Mouse (Mus musculus): ENCODE results near the gene Zcchc2. TPM values are rescaled to one million over a fixed set of nuclear protein-coding genes. Genes with fewer than 3 reads are reported as not detected.

Zcchc2 gene
- polyA plus RNA-seq, 1 experiment, result 5.9 TPM

- H3K27me3 ChIP-seq (ENCODE audit: control insufficient read depth, insufficient read depth, insufficient read length), result no peaks in the 10 kb centered on the region
- no peaks in the 10 kb centered on the region for H3K79me3 ChIP-seq (ENCODE audit: low read depth)
- TF ChIP-seq MAX (IDR thresholded peaks at IDR 0.05) (no peak), MYOD1 (IDR thresholded peaks at IDR 0.05; ENCODE audit: control insufficient read depth, insufficient read length, low read depth) (no peak), USF1 (IDR thresholded peaks at IDR 0.05; ENCODE audit: low read depth) (no peak), CTCF (IDR thresholded peaks at IDR 0.05; ENCODE audit: control insufficient read depth, insufficient read depth, insufficient read length) (no peak), MYOG (IDR thresholded peaks at IDR 0.05; ENCODE audit: control insufficient read depth, extremely low read depth, insufficient read length) (no peak), CEBPB (IDR thresholded peaks at IDR 0.05; ENCODE audit: low read depth) (no peak), FOSL1 (IDR thresholded peaks at IDR 0.05; ENCODE audit: insufficient read depth, low read length, poor library complexity, severe bottlenecking) (no peak)
- H3K4me3 ChIP-seq (ENCODE audit: insufficient read depth, poor library complexity, severe bottlenecking), result no peak overlapping the region
- H3K79me2 ChIP-seq (ENCODE audit: control insufficient read depth, insufficient read depth), result no peaks in the 10 kb centered on the region
- H3K36me3 ChIP-seq (ENCODE audit: control insufficient read depth, insufficient read depth), result peaks cover 10% of the 10 kb centered on the region
- H3ac ChIP-seq (ENCODE audit: control insufficient read depth, insufficient read length, low read depth), result no peak overlapping the region
Measured at GRCm38 (mm10) chr1:106040271-106040670, 50.1 kb downstream of the Zcchc2 start.

- H3K79me2 ChIP-seq (ENCODE audit: control insufficient read depth, insufficient read depth), result no peaks in the 10 kb centered on the region
- no peaks in the 10 kb centered on the region for H3K36me3 ChIP-seq (ENCODE audit: control insufficient read depth, insufficient read depth)
- H3K79me3 ChIP-seq (ENCODE audit: low read depth), result no peaks in the 10 kb centered on the region
- no peak overlapping the region for H3K4me3 ChIP-seq (ENCODE audit: insufficient read depth, poor library complexity, severe bottlenecking)
- no peak overlapping the region for H3ac ChIP-seq (ENCODE audit: control insufficient read depth, insufficient read length, low read depth)
- TF ChIP-seq MYOD1 (IDR thresholded peaks at IDR 0.05; ENCODE audit: control insufficient read depth, insufficient read length, low read depth) (no peak), CEBPB (IDR thresholded peaks at IDR 0.05; ENCODE audit: low read depth) (no peak), MYOG (IDR thresholded peaks at IDR 0.05; ENCODE audit: control insufficient read depth, extremely low read depth, insufficient read length) (no peak), MAX (IDR thresholded peaks at IDR 0.05) (no peak), USF1 (IDR thresholded peaks at IDR 0.05; ENCODE audit: low read depth) (no peak), CTCF (IDR thresholded peaks at IDR 0.05; ENCODE audit: control insufficient read depth, insufficient read depth, insufficient read length) (no peak), FOSL1 (IDR thresholded peaks at IDR 0.05; ENCODE audit: insufficient read depth, low read length, poor library complexity, severe bottlenecking) (no peak)
- no peaks in the 10 kb centered on the region for H3K27me3 ChIP-seq (ENCODE audit: control insufficient read depth, insufficient read depth, insufficient read length)
Measured at GRCm38 (mm10) chr1:106042221-106042620, 52.0 kb downstream of the Zcchc2 start.

GRCm38 (mm10) chr1:106043053-106043820 lies 53.0 kb downstream of the Zcchc2 start:
- H3K79me3 ChIP-seq (ENCODE audit: low read depth), result no peaks in the 10 kb centered on the region
- H3K79me2 ChIP-seq (ENCODE audit: control insufficient read depth, insufficient read depth), result no peaks in the 10 kb centered on the region
- no peak overlapping the region for H3ac ChIP-seq (ENCODE audit: control insufficient read depth, insufficient read length, low read depth)
- no peaks in the 10 kb centered on the region for H3K36me3 ChIP-seq (ENCODE audit: control insufficient read depth, insufficient read depth)
- no peak overlapping the region for H3K4me3 ChIP-seq (ENCODE audit: insufficient read depth, poor library complexity, severe bottlenecking)
- no peaks in the 10 kb centered on the region for H3K27me3 ChIP-seq (ENCODE audit: control insufficient read depth, insufficient read depth, insufficient read length)
- TF ChIP-seq MYOG (IDR thresholded peaks at IDR 0.05; ENCODE audit: control insufficient read depth, extremely low read depth, insufficient read length), result no peak
- TF ChIP-seq USF1 (IDR thresholded peaks at IDR 0.05; ENCODE audit: low read depth), result no peak
- no peak for TF ChIP-seq CTCF (IDR thresholded peaks at IDR 0.05; ENCODE audit: control insufficient read depth, insufficient read depth, insufficient read length)
- no peak for TF ChIP-seq MYOD1 (IDR thresholded peaks at IDR 0.05; ENCODE audit: control insufficient read depth, insufficient read length, low read depth)
- TF ChIP-seq FOSL1 (IDR thresholded peaks at IDR 0.05; ENCODE audit: insufficient read depth, low read length, poor library complexity, severe bottlenecking), result no peak
- no peak for TF ChIP-seq MAX (IDR thresholded peaks at IDR 0.05)
- TF ChIP-seq CEBPB (IDR thresholded peaks at IDR 0.05; ENCODE audit: low read depth), result no peak

- H3ac ChIP-seq (ENCODE audit: control insufficient read depth, insufficient read length, low read depth), result no peak overlapping the region
- no peak for TF ChIP-seq FOSL1 (IDR thresholded peaks at IDR 0.05; ENCODE audit: insufficient read depth, low read length, poor library complexity, severe bottlenecking)
- no peak for TF ChIP-seq MYOD1 (IDR thresholded peaks at IDR 0.05; ENCODE audit: control insufficient read depth, insufficient read length, low read depth)
- no peak for TF ChIP-seq CEBPB (IDR thresholded peaks at IDR 0.05; ENCODE audit: low read depth)
- no peak for TF ChIP-seq USF1 (IDR thresholded peaks at IDR 0.05; ENCODE audit: low read depth)
- no peak for TF ChIP-seq MYOG (IDR thresholded peaks at IDR 0.05; ENCODE audit: control insufficient read depth, extremely low read depth, insufficient read length)
- TF ChIP-seq MAX (IDR thresholded peaks at IDR 0.05), result no peak
- TF ChIP-seq CTCF (IDR thresholded peaks at IDR 0.05; ENCODE audit: control insufficient read depth, insufficient read depth, insufficient read length), result no peak
- H3K4me3 ChIP-seq (ENCODE audit: insufficient read depth, poor library complexity, severe bottlenecking), result no peak overlapping the region
- no peaks in the 10 kb centered on the region for H3K36me3 ChIP-seq (ENCODE audit: control insufficient read depth, insufficient read depth)
- no peaks in the 10 kb centered on the region for H3K27me3 ChIP-seq (ENCODE audit: control insufficient read depth, insufficient read depth, insufficient read length)
- H3K79me3 ChIP-seq (ENCODE audit: low read depth), result no peaks in the 10 kb centered on the region
- no peaks in the 10 kb centered on the region for H3K79me2 ChIP-seq (ENCODE audit: control insufficient read depth, insufficient read depth)
Measured at GRCm38 (mm10) chr1:106049036-106049435, 58.8 kb downstream of the Zcchc2 start.

- TF ChIP-seq FOSL1 (IDR thresholded peaks at IDR 0.05; ENCODE audit: insufficient read depth, low read length, poor library complexity, severe bottlenecking) (no peak), CTCF (IDR thresholded peaks at IDR 0.05; ENCODE audit: control insufficient read depth, insufficient read depth, insufficient read length) (no peak), USF1 (IDR thresholded peaks at IDR 0.05; ENCODE audit: low read depth) (no peak), MYOD1 (IDR thresholded peaks at IDR 0.05; ENCODE audit: control insufficient read depth, insufficient read length, low read depth) (no peak), MYOG (IDR thresholded peaks at IDR 0.05; ENCODE audit: control insufficient read depth, extremely low read depth, insufficient read length) (no peak), CEBPB (IDR thresholded peaks at IDR 0.05; ENCODE audit: low read depth) (no peak), MAX (IDR thresholded peaks at IDR 0.05) (no peak)
- no peaks in the 10 kb centered on the region for H3K27me3 ChIP-seq (ENCODE audit: control insufficient read depth, insufficient read depth, insufficient read length)
- no peak overlapping the region for H3ac ChIP-seq (ENCODE audit: control insufficient read depth, insufficient read length, low read depth)
- no peaks in the 10 kb centered on the region for H3K79me2 ChIP-seq (ENCODE audit: control insufficient read depth, insufficient read depth)
- H3K36me3 ChIP-seq (ENCODE audit: control insufficient read depth, insufficient read depth), result no peaks in the 10 kb centered on the region
- no peaks in the 10 kb centered on the region for H3K79me3 ChIP-seq (ENCODE audit: low read depth)
- H3K4me3 ChIP-seq (ENCODE audit: insufficient read depth, poor library complexity, severe bottlenecking), result no peak overlapping the region
Measured at GRCm38 (mm10) chr1:106054978-106055377, 64.8 kb downstream of the Zcchc2 start.
